Mouse (Mus musculus): ENCODE measurements around the gene Timm22. TPM values are rescaled to one million over a fixed set of nuclear protein-coding genes. Genes with fewer than 3 reads are reported as not detected.
A peak's percentile ranks its signal among the peaks of the same experiment; 100 is the strongest.

The Timm22 gene
- polyA plus RNA-seq (2015; fragmentation: Nextera tagmentation; extraction: Ambion mirVana), result 103 and 109 TPM in 2 replicates

GRCm38 (mm10) chr11:76406702-76407583 lies at the start of gene Timm22:
Gene Timm22 (plus strand): TSS chr11:76406952.
- peak; percentile 96 for ATAC-seq (replicated peaks)
- Histone ChIP-seq H3K27ac (peak within 1 kb of the TSS; percentile 87), H3K4me3 (peak within 1 kb of the TSS; percentile 90), H3K27me3 (replicated peaks) (0 out of 2 replicates have a peak, but pooled peaks cover 7% of the 10 kb centered on the region), H3K36me3 (replicated peaks) (peaks cover 3% of the 10 kb centered on the region; the same call in 1 of the 2 replicates), H3K4me1 (peaks cover 13% of the 10 kb centered on the region), H3K9me3 (no peaks in the 10 kb centered on the region), H3K9ac (peak within 1 kb of the TSS; percentile 96), H3K4me2 (peak within 1 kb of the TSS; percentile 68)
- WGBS, result under 1% methylated on average over 46 of the region's 46 CpGs

DNA sequence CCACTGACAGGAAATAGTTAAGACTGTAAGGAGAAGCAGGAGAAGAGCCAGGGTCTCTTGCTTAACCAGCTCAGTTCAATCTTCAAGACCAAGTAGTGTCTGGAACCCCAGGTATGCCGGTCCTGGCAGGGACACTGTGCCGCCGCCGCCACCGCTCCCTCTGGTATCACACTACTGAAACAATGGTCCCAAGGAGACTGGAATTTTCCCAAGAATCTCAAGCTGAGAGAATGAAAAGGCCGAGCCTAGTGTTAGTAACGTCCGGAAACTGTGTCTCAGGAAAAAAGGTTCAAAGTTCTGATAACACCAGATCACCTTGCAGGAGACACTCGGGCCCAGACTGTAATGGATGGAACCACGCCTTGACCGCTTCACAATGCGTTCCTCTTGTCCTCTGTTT lies 49.3 kb upstream of the Timm22 start:
- ATAC-seq (replicated peaks), result no peak
- peak overlapping the region; percentile 31; the same call in 1 of the 2 replicates for H3K27ac ChIP-seq
- no peak overlapping the region for H3K9ac ChIP-seq
- H3K9me3 ChIP-seq, result no peaks in the 10 kb centered on the region
- 45% methylated on average over 12 of the region's 12 CpGs for WGBS
- H3K27me3 ChIP-seq (replicated peaks), result no peaks in the 10 kb centered on the region
- peaks cover 24% of the 10 kb centered on the region for H3K4me1 ChIP-seq
- no peak overlapping the region for H3K4me2 ChIP-seq
- H3K36me3 ChIP-seq (replicated peaks), result no peaks in the 10 kb centered on the region
- H3K4me3 ChIP-seq, result no peak overlapping the region

DNA sequence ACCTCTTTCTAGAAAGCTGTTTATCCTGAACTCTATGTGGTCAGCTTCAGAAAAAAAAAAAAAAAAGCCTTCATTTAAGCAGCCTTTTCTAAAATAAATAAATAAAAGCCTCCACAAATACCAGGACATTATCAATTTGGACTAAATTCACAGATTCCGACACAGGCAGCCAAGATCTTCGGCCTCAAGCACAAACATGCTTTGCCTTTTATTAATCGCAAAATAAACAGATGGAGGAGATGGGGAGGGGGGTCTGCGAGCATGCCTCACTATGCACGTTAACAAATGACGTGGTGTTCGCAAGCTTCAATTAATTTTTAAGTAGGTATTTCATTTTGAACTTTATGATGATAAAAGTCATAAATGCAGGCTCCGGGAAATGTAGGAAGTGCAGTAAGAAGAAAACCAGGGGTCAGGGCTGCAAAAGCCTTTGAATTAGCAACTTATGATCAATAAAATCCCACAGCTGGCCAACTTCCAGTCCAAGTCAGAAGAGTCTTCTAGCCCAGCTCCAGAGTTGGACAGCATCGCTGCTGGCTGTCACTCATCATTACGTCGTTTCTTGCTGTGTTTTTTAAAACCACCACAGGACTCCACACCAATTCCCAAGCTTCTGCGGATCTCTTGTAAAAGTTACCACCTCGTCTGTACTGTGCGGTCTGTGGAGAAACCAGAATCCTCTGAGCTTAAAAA lies 48.0 kb upstream of the Timm22 start:
- no peak overlapping the region for H3K9ac ChIP-seq
- ATAC-seq (replicated peaks), result no peak
- no peak overlapping the region for H3K4me2 ChIP-seq
- H3K9me3 ChIP-seq, result no peaks in the 10 kb centered on the region
- peaks cover 29% of the 10 kb centered on the region for H3K4me1 ChIP-seq
- no peaks in the 10 kb centered on the region for H3K27me3 ChIP-seq (replicated peaks)
- no peaks in the 10 kb centered on the region for H3K36me3 ChIP-seq (replicated peaks)
- H3K4me3 ChIP-seq, result no peak overlapping the region
- WGBS, result 30% methylated on average over 14 of the region's 14 CpGs
- no peak overlapping the region for H3K27ac ChIP-seq

- ATAC-seq (replicated peaks), result no peak
- Histone ChIP-seq H3K4me1 (peaks cover 38% of the 10 kb centered on the region), H3K27ac (no peak overlapping the region), H3K4me2 (no peak overlapping the region), H3K4me3 (no peak overlapping the region), H3K36me3 (replicated peaks) (no peaks in the 10 kb centered on the region), H3K9me3 (no peaks in the 10 kb centered on the region), H3K27me3 (replicated peaks) (no peaks in the 10 kb centered on the region), H3K9ac (no peak overlapping the region)
- 53% methylated on average over 6 of the region's 6 CpGs for WGBS
These were observed 46.5 kb upstream of the Timm22 start for GRCm38 (mm10) chr11:76360255-76360654.

GRCm38 (mm10) chr11:76361422-76361821 lies 45.3 kb upstream of the Timm22 start:
- peaks cover 38% of the 10 kb centered on the region for H3K4me1 ChIP-seq

GRCm38 (mm10) chr11:76363178-76363577 lies 43.6 kb upstream of the Timm22 start:
- WGBS, result 4% methylated on average over 6 of the region's 6 CpGs
- H3K27me3 ChIP-seq (replicated peaks), result no peaks in the 10 kb centered on the region
- no peak overlapping the region for H3K4me3 ChIP-seq
- H3K27ac ChIP-seq, result peak overlapping the region; percentile 10; the same call in 1 of the 2 replicates
- no peak for ATAC-seq (replicated peaks)
- H3K36me3 ChIP-seq (replicated peaks), result no peaks in the 10 kb centered on the region
- H3K9me3 ChIP-seq, result no peaks in the 10 kb centered on the region
- peaks cover 31% of the 10 kb centered on the region for H3K4me1 ChIP-seq
- no peak overlapping the region for H3K4me2 ChIP-seq
- H3K9ac ChIP-seq, result no peak overlapping the region

More at GRCm38 (mm10) chr11:76361422-76361821, 45.3 kb upstream of the Timm22 start:
- Histone ChIP-seq H3K27me3 (replicated peaks) (no peaks in the 10 kb centered on the region), H3K27ac (no peak overlapping the region), H3K9ac (no peak overlapping the region), H3K4me3 (no peak overlapping the region), H3K4me2 (no peak overlapping the region), H3K9me3 (no peaks in the 10 kb centered on the region), H3K36me3 (replicated peaks) (no peaks in the 10 kb centered on the region)
- 79% methylated on average over 4 of the region's 4 CpGs for WGBS
- no peak for ATAC-seq (replicated peaks)

DNA sequence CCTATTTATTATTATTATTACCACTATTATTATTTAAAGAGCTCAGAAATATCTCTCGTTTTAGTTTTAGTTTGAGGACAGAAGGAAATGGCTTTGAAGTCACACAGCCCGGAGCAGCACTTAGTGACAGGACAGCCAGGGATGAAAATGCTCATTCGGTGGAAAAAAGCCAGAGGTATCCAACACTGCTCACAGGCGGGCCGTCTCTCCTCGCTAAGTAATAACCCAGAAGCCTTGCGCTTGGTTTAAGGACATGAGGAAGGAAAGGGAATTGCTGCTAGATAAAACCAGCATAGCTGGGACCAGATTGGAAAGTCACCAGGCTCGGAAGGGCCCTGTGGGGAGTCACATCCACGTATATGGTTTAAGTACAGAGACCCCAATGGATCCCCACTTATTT lies 43.1 kb upstream of the Timm22 start:
- H3K27me3 ChIP-seq (replicated peaks), result no peaks in the 10 kb centered on the region
- no peaks in the 10 kb centered on the region for H3K36me3 ChIP-seq (replicated peaks)
- H3K4me2 ChIP-seq, result no peak overlapping the region
- H3K9me3 ChIP-seq, result no peaks in the 10 kb centered on the region
- no peak for ATAC-seq (replicated peaks)
- peaks cover 26% of the 10 kb centered on the region for H3K4me1 ChIP-seq
- H3K9ac ChIP-seq, result no peak overlapping the region
- no peak overlapping the region for H3K4me3 ChIP-seq
- 13% methylated on average over 9 of the region's 9 CpGs for WGBS
- peak overlapping the region; percentile 10 for H3K27ac ChIP-seq

DNA sequence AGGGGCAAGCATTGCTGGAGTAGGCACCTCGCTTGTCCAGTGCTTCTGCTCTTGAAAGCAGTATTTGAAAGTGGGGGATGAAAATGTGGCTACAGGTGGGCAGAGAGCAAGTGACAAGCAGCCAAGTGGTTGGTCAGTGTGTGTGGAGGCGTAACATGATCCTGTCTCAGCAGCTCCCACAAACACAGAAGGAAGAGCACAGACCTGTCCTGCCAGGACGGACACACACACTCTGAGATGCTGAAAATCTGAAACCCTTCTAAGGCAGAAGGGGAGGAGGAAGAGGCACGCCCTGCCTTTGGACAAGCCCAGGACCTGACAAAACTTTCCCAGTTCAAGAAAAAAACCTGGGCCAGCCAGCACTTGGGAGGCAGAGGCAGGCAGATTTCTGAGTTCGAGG lies 42.7 kb upstream of the Timm22 start:
- no peaks in the 10 kb centered on the region for H3K27me3 ChIP-seq (replicated peaks)
- H3K9ac ChIP-seq, result no peak overlapping the region
- H3K4me1 ChIP-seq, result peaks cover 22% of the 10 kb centered on the region
- peak overlapping the region; percentile 10; the same call in 1 of the 2 replicates for H3K27ac ChIP-seq
- WGBS, result 66% methylated on average over 5 of the region's 5 CpGs
- no peak overlapping the region for H3K4me2 ChIP-seq
- no peak for ATAC-seq (replicated peaks)
- H3K36me3 ChIP-seq (replicated peaks), result no peaks in the 10 kb centered on the region
- H3K4me3 ChIP-seq, result no peak overlapping the region
- no peaks in the 10 kb centered on the region for H3K9me3 ChIP-seq

DNA sequence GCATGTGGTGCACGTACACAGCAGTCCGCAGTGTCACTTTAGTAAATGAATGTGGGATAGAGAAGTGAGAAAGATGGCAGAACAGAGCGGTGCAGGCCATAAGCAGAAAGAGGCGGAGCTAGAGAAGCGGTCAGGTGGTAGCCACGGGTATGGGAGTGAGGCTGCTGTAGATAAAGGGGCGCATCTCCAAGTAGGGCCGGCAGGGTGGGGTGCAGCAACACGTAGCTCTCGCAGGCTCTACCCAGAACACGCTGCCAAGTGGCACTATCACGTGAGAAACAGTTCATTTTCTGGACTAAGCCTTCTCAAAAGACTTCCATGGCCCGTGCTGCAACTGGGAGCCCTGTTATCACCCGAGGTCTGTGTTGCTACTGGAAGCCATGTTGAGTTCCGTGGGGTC lies 40.0 kb upstream of the Timm22 start:
- H3K4me2 ChIP-seq, result no peak overlapping the region
- no peak for ATAC-seq (replicated peaks)
- 88% methylated on average over 15 of the region's 15 CpGs for WGBS
- no peak overlapping the region for H3K27ac ChIP-seq
- peaks cover 19% of the 10 kb centered on the region for H3K4me1 ChIP-seq
- no peak overlapping the region for H3K9ac ChIP-seq
- no peaks in the 10 kb centered on the region for H3K27me3 ChIP-seq (replicated peaks)
- H3K4me3 ChIP-seq, result no peak overlapping the region
- H3K9me3 ChIP-seq, result no peaks in the 10 kb centered on the region
- no peaks in the 10 kb centered on the region for H3K36me3 ChIP-seq (replicated peaks)

DNA sequence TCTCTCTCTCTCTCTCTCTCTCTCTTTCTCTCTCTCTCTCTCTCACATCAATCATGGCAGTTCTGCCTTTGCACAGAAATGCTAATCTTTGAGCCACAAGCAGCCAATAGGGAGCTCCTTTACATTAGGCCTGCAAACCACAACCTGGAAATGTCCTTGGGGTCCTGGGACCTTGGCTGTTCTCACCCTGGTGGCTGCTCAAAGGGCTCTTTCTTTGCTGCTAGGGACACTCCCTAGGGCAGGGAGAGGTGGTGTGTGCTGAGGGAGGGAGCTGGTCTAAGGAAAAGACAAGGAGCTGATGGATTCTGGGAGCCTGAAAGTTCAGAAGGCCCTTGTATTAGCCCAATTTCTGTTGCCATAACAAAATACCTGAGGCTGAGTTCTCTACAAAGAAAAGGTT lies 36.3 kb upstream of the Timm22 start:
- 0 out of 2 replicates have a peak, but pooled peaks cover 5% of the 10 kb centered on the region for H3K4me1 ChIP-seq
- H3K27ac ChIP-seq, result no peak overlapping the region

DNA sequence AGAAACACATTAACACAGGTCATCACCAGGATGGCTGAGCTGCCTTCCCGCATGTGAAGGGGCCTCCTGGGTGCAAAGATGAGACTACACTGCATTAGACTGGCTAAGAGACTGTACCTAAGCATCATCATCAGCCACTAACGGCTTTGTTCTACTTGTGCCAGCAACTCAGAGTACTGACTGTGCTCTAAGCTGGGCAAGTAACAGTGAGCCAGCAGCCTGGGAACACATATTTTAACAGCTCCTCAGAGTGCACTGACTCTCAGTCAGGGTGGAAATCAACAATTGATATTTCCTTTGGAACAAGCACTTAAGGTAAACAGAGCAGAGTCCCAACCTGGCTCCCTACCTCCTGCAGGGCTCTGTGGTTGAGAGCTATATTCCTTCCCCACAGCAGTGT lies 34.6 kb upstream of the Timm22 start:
- WGBS, result 73% methylated on average over 2 of the region's 2 CpGs
- Histone ChIP-seq H3K4me2 (no peak overlapping the region), H3K27me3 (replicated peaks) (no peaks in the 10 kb centered on the region), H3K9me3 (no peaks in the 10 kb centered on the region), H3K9ac (no peak overlapping the region), H3K36me3 (replicated peaks) (no peaks in the 10 kb centered on the region), H3K4me3 (no peak overlapping the region), H3K4me1 (0 out of 2 replicates have a peak, but pooled peaks cover 5% of the 10 kb centered on the region), H3K27ac (no peak overlapping the region)
- no peak for ATAC-seq (replicated peaks)

More for the DNA sequence above, 36.3 kb upstream of the Timm22 start:
- no peak for ATAC-seq (replicated peaks)
- Histone ChIP-seq H3K4me2 (no peak overlapping the region), H3K4me3 (no peak overlapping the region), H3K36me3 (replicated peaks) (no peaks in the 10 kb centered on the region), H3K9me3 (no peaks in the 10 kb centered on the region), H3K9ac (no peak overlapping the region), H3K27me3 (replicated peaks) (no peaks in the 10 kb centered on the region)

DNA sequence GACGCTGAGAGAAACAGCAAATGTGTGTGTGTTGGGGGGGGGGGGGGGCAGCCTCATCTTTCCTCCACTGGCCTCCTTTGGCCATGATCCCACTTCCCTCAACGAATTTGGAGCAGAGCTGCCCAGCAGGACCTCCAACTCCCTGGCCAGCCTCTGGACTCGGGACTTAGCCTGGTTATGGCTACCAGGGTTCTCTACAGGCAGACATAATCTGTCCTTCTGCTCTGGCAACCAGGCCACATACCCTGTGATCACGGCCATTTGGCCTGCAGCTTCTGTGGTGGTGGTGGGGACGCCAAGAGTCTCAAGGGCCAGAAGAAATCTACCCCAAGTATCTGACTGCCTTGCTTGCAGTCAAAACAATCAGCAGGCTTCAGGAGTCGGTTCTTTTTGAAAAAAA lies 34.2 kb upstream of the Timm22 start:
- Histone ChIP-seq H3K4me2 (no peak overlapping the region), H3K36me3 (replicated peaks) (no peaks in the 10 kb centered on the region), H3K27ac (no peak overlapping the region), H3K4me1 (0 out of 2 replicates have a peak, but pooled peaks cover 5% of the 10 kb centered on the region), H3K27me3 (replicated peaks) (no peaks in the 10 kb centered on the region), H3K9me3 (no peaks in the 10 kb centered on the region), H3K9ac (no peak overlapping the region), H3K4me3 (no peak overlapping the region)
- no peak for ATAC-seq (replicated peaks)
- 42% methylated on average over 6 of the region's 6 CpGs for WGBS

Data from midbrain, embryonic 15.5 days (tissue).